Mouse (Mus musculus) midbrain, embryonic 11.5 days (tissue): ENCODE results near the gene Olfr114. TPM values are rescaled to one million over a fixed set of nuclear protein-coding genes. Genes with fewer than 3 reads are reported as not detected.

Source experiments
- polyA plus RNA-seq: library from polyadenylated mRNA; unstranded; fragments of >200 nt; fragmentation: Nextera tagmentation; extraction: Ambion mirVana; gene quantifications from 2 replicates; pipeline ENCODE4 v1.2.1, GENCODE M21; 2014

The Olfr114 gene
- polyA plus RNA-seq, 1 experiment from 2014 or later: not detected

Other genes with a start within 250 kb of the Olfr114 start
- not detected in 2 replicates for gene Olfr104-ps, start 233.2 kb downstream of the Olfr114 start, polyA plus RNA-seq
- not detected in 2 replicates for gene Olfr105-ps, start 213.7 kb downstream of the Olfr114 start, polyA plus RNA-seq
- not detected in 2 replicates for gene Olfr106-ps, start 202.3 kb downstream of the Olfr114 start, polyA plus RNA-seq
- not detected in 2 replicates for gene Olfr107, start 193.5 kb downstream of the Olfr114 start, polyA plus RNA-seq
- gene Olfr108, start 147.3 kb downstream of the Olfr114 start, polyA plus RNA-seq: not detected in 2 replicates
- gene Olfr109, start 133.8 kb downstream of the Olfr114 start, polyA plus RNA-seq: not detected in 2 replicates
- not detected in 2 replicates for gene H2-M2, start 109.2 kb downstream of the Olfr114 start, polyA plus RNA-seq
- gene Olfr110, start 100.3 kb downstream of the Olfr114 start, polyA plus RNA-seq: not detected in 2 replicates
- not detected in 2 replicates for gene Olfr111, start 84.7 kb downstream of the Olfr114 start, polyA plus RNA-seq
- gene Olfr112, start 23.3 kb downstream of the Olfr114 start, polyA plus RNA-seq: not detected in 2 replicates
- not detected in 2 replicates for gene Olfr113, start 15.1 kb downstream of the Olfr114 start, polyA plus RNA-seq
- gene Olfr115, start 34.4 kb upstream of the Olfr114 start, polyA plus RNA-seq: not detected in 2 replicates
- not detected in 2 replicates for gene Olfr116, start 34.5 kb upstream of the Olfr114 start, polyA plus RNA-seq
- gene Olfr117, start 71.0 kb upstream of the Olfr114 start, polyA plus RNA-seq: not detected in 2 replicates
- gene Olfr118, start 74.2 kb upstream of the Olfr114 start, polyA plus RNA-seq: not detected in 2 replicates
- not detected in 2 replicates for gene Olfr119, start 103.8 kb upstream of the Olfr114 start, polyA plus RNA-seq
- not detected in 2 replicates for gene Olfr120, start 129.1 kb upstream of the Olfr114 start, polyA plus RNA-seq
- not detected in 2 replicates for gene Olfr121, start 156.1 kb upstream of the Olfr114 start, polyA plus RNA-seq
- gene Olfr122, start 175.9 kb upstream of the Olfr114 start, polyA plus RNA-seq: not detected in 2 replicates
- gene Olfr123, start 200.8 kb upstream of the Olfr114 start, polyA plus RNA-seq: not detected in 2 replicates
- not detected in 2 replicates for gene Olfr124, start 207.1 kb upstream of the Olfr114 start, polyA plus RNA-seq
- not detected in 2 replicates for gene Olfr125, start 240.2 kb upstream of the Olfr114 start, polyA plus RNA-seq